Mouse (Mus musculus): Measurements from ENCODE around the gene Spg11. TPM values are rescaled to one million over a fixed set of nuclear protein-coding genes. Genes with fewer than 3 reads are reported as not detected.
A peak's percentile ranks its signal among the peaks of the same experiment; 100 is the strongest.
"Not testable (repeated sequence)": the region's sequence is repeated elsewhere in the genome, so short reads cannot be mapped to it uniquely, and the experiment has no call there.

Gene Spg11
- polyA plus RNA-seq, 1 experiment = 7.1 TPM

GRCm38 (mm10) chr2:122108101-122108500 lies 10.1 kb downstream of the Spg11 start:
- Histone ChIP-seq H3K4me1 (ENCODE audit: control insufficient read depth, insufficient read depth, insufficient read length) (no peaks in the 10 kb centered on the region), H3K36me3 (ENCODE audit: control insufficient read depth, insufficient read depth, low read length) (peaks cover 26% of the 10 kb centered on the region), H3K27ac (ENCODE audit: insufficient read depth, low read length) (no peak overlapping the region), H3K4me3 (ENCODE audit: extremely low read depth, insufficient read depth, insufficient read length) (no peak overlapping the region), H3K27me3 (ENCODE audit: control insufficient read depth, insufficient read depth, low read length) (no peaks in the 10 kb centered on the region)
- DNase-seq (ENCODE audit: low read depth in 1 of 2, low spot score in 2 of 2) = no peak
- 93% methylated on average over 14 of the region's 14 CpGs for WGBS
- TF ChIP-seq CTCF (IDR thresholded peaks at IDR 0.05; ENCODE audit: extremely low read depth, insufficient read depth, insufficient read length, insufficient replicate concordance) = no peak
- TF ChIP-seq POLR2A (IDR thresholded peaks at IDR 0.05; ENCODE audit: low read depth, low read length) = no peak

- Histone ChIP-seq H3K27ac (ENCODE audit: insufficient read depth, low read length) (no peak overlapping the region), H3K27me3 (ENCODE audit: control insufficient read depth, insufficient read depth, low read length) (no peaks in the 10 kb centered on the region), H3K36me3 (ENCODE audit: control insufficient read depth, insufficient read depth, low read length) (peaks cover 21% of the 10 kb centered on the region), H3K4me3 (ENCODE audit: extremely low read depth, insufficient read depth, insufficient read length) (no peak overlapping the region), H3K4me1 (ENCODE audit: control insufficient read depth, insufficient read depth, insufficient read length) (no peaks in the 10 kb centered on the region)
- DNase-seq (ENCODE audit: low read depth in 1 of 2, low spot score in 2 of 2) = peak in 1 of 2 experiments; percentile 24
- TF ChIP-seq CTCF (IDR thresholded peaks at IDR 0.05; ENCODE audit: extremely low read depth, insufficient read depth, insufficient read length, insufficient replicate concordance) (peak; percentile 27; the same call in 1 of the 2 replicates), POLR2A (IDR thresholded peaks at IDR 0.05; ENCODE audit: low read depth, low read length) (no peak)
These were observed 16.1 kb downstream of the Spg11 start for GRCm38 (mm10) chr2:122102070-122102469.

- not testable (repeated sequence) for H3K27me3 ChIP-seq (ENCODE audit: control insufficient read depth, insufficient read depth, low read length); H3K4me1 ChIP-seq (ENCODE audit: control insufficient read depth, insufficient read depth, insufficient read length); H3K27ac ChIP-seq (ENCODE audit: insufficient read depth, low read length); H3K4me3 ChIP-seq (ENCODE audit: extremely low read depth, insufficient read depth, insufficient read length); DNase-seq (ENCODE audit: low read depth in 1 of 2, low spot score in 2 of 2)
- 86% methylated on average over 5 of the region's 5 CpGs for WGBS
- H3K36me3 ChIP-seq (ENCODE audit: control insufficient read depth, insufficient read depth, low read length) = peaks cover 34% of the 10 kb centered on the region
These were observed 20.5 kb downstream of the Spg11 start for GRCm38 (mm10) chr2:122097686-122098085.

GRCm38 (mm10) chr2:122093844-122094243 lies 24.3 kb downstream of the Spg11 start:
- H3K4me1 ChIP-seq (ENCODE audit: control insufficient read depth, insufficient read depth, insufficient read length) = no peaks in the 10 kb centered on the region
- peaks cover 37% of the 10 kb centered on the region for H3K36me3 ChIP-seq (ENCODE audit: control insufficient read depth, insufficient read depth, low read length)
- 92% methylated on average over 4 of the region's 4 CpGs for WGBS
- no peak overlapping the region for H3K27ac ChIP-seq (ENCODE audit: insufficient read depth, low read length)
- no peak overlapping the region for H3K4me3 ChIP-seq (ENCODE audit: extremely low read depth, insufficient read depth, insufficient read length)
- H3K27me3 ChIP-seq (ENCODE audit: control insufficient read depth, insufficient read depth, low read length) = no peaks in the 10 kb centered on the region
- no peak for DNase-seq (ENCODE audit: low read depth in 1 of 2, low spot score in 2 of 2)
- TF ChIP-seq POLR2A (IDR thresholded peaks at IDR 0.05; ENCODE audit: low read depth, low read length) = no peak
- TF ChIP-seq CTCF (IDR thresholded peaks at IDR 0.05; ENCODE audit: extremely low read depth, insufficient read depth, insufficient read length, insufficient replicate concordance) = no peak

GRCm38 (mm10) chr2:122086446-122086845 lies 31.7 kb downstream of the Spg11 start:
- DNase-seq (ENCODE audit: low read depth in 1 of 2, low spot score in 2 of 2) = no peak
- H3K36me3 ChIP-seq (ENCODE audit: control insufficient read depth, insufficient read depth, low read length) = peaks cover 36% of the 10 kb centered on the region
- no peaks in the 10 kb centered on the region for H3K4me1 ChIP-seq (ENCODE audit: control insufficient read depth, insufficient read depth, insufficient read length)
- WGBS = 86% methylated on average over 4 of the region's 4 CpGs
- TF ChIP-seq CTCF (IDR thresholded peaks at IDR 0.05; ENCODE audit: extremely low read depth, insufficient read depth, insufficient read length, insufficient replicate concordance) (no peak), POLR2A (IDR thresholded peaks at IDR 0.05; ENCODE audit: low read depth, low read length) (no peak)
- no peaks in the 10 kb centered on the region for H3K27me3 ChIP-seq (ENCODE audit: control insufficient read depth, insufficient read depth, low read length)
- H3K4me3 ChIP-seq (ENCODE audit: extremely low read depth, insufficient read depth, insufficient read length) = no peak overlapping the region
- H3K27ac ChIP-seq (ENCODE audit: insufficient read depth, low read length) = no peak overlapping the region

- DNase-seq (ENCODE audit: low read depth in 1 of 2, low spot score in 2 of 2) = no peak
- Histone ChIP-seq H3K4me1 (ENCODE audit: control insufficient read depth, insufficient read depth, insufficient read length) (no peaks in the 10 kb centered on the region), H3K36me3 (ENCODE audit: control insufficient read depth, insufficient read depth, low read length) (peaks cover 34% of the 10 kb centered on the region), H3K4me3 (ENCODE audit: extremely low read depth, insufficient read depth, insufficient read length) (no peak overlapping the region), H3K27me3 (ENCODE audit: control insufficient read depth, insufficient read depth, low read length) (no peaks in the 10 kb centered on the region), H3K27ac (ENCODE audit: insufficient read depth, low read length) (no peak overlapping the region)
- WGBS = 87% methylated on average over 7 of the region's 7 CpGs
- TF ChIP-seq POLR2A (IDR thresholded peaks at IDR 0.05; ENCODE audit: low read depth, low read length) (no peak), CTCF (IDR thresholded peaks at IDR 0.05; ENCODE audit: extremely low read depth, insufficient read depth, insufficient read length, insufficient replicate concordance) (no peak)
These were observed 36.3 kb downstream of the Spg11 start for GRCm38 (mm10) chr2:122081728-122082456.

GRCm38 (mm10) chr2:122069922-122070321 lies 48.3 kb downstream of the Spg11 start:
- TF ChIP-seq CTCF (IDR thresholded peaks at IDR 0.05; ENCODE audit: extremely low read depth, insufficient read depth, insufficient read length, insufficient replicate concordance) (peak; percentile 61; the same call in 1 of the 2 replicates), POLR2A (IDR thresholded peaks at IDR 0.05; ENCODE audit: low read depth, low read length) (no peak)
- H3K36me3 ChIP-seq (ENCODE audit: control insufficient read depth, insufficient read depth, low read length) = peaks cover 15% of the 10 kb centered on the region
- no peak overlapping the region for H3K4me3 ChIP-seq (ENCODE audit: extremely low read depth, insufficient read depth, insufficient read length)
- no peaks in the 10 kb centered on the region for H3K27me3 ChIP-seq (ENCODE audit: control insufficient read depth, insufficient read depth, low read length)
- peak; percentile 38 to 56 for DNase-seq (ENCODE audit: low read depth in 1 of 2, low spot score in 2 of 2)
- no peaks in the 10 kb centered on the region for H3K4me1 ChIP-seq (ENCODE audit: control insufficient read depth, insufficient read depth, insufficient read length)
- no peak overlapping the region for H3K27ac ChIP-seq (ENCODE audit: insufficient read depth, low read length)
- 29% methylated on average over 5 of the region's 5 CpGs for WGBS
